In the genomic region with DNA sequence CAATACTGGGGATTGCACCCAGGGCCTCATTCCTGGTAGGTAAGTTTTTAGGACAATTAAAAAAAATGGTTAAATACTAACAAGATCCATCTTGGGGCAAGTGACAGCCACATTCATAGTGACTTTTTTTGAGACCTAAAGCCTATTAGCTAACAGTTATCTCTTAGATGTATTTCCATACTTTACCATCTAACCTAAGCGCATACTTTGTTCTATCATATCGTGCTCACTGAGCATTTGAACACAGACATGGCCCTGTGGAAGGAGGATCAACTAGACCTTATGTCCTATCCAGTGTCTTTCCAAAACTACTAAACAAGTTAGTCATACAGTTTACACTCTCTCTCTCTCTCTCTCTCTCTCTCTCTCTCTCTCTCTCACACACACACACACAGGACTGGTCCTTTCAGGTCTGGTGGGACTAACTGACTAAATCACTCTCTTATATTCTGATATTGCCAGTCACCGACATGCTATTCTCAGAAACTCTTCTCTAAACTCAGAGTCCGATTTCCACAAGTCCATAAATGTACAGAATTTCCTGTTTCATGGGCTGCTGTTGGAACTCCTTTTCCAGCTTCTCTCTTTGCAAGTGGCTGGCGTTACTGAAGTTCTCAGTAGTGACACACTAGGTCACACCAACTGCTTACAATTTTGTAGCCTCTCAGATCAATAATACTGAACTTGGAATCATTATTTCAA, we compare ENCODE assay signal across 10 mouse cellular contexts. TPM values are rescaled to one million over a fixed set of nuclear protein-coding genes. Genes with fewer than 3 reads are reported as not detected.
A peak's percentile ranks its signal among the peaks of the same experiment; 100 is the strongest.
DNase-seq lines count a peak whose midpoint lies in the region; ATAC-seq lines count a peak whose summit lies in the region.
"Had no signal": no experiment of that assay in that cellular context is flagged by ENCODE, and none has a peak within 500 bp of the region (broad histone marks: within the 10 kb centered on the region; RNA-seq: fewer than 3 reads in every experiment).

No protein-coding gene starts in this region.

- peak overlapping the region; percentile 43; the same call in 1 of the 2 replicates for H3K4me3 ChIP-seq in heart, embryonic 11.5 days (ENCODE audit: low read depth, low read length)
- peak overlapping the region; percentile 46 for H3K4me3 ChIP-seq in embryonic facial prominence, embryonic 13.5 days
- H3K4me3 ChIP-seq in limb, embryonic 12.5 days (replicated peaks) = peak overlapping the region; percentile 45

- H3K27ac ChIP-seq in heart, embryonic 11.5 days (ENCODE audit: low read depth, low read length) = peak overlapping the region; percentile 82; the same call in 1 of the 2 replicates
- H3K27ac ChIP-seq in embryonic facial prominence, embryonic 13.5 days = peak overlapping the region; percentile 88; the same call in 1 of the 2 replicates
- peak overlapping the region; percentile 94; the same call in 1 of the 2 replicates for H3K27ac ChIP-seq in limb, embryonic 12.5 days

- peak overlapping the region; percentile 70 for H3K4me2 ChIP-seq in heart, embryonic 11.5 days
- peak overlapping the region; percentile 60 for H3K4me2 ChIP-seq in embryonic facial prominence, embryonic 13.5 days
- peak overlapping the region; percentile 69 for H3K4me2 ChIP-seq in limb, embryonic 12.5 days

- no peaks in the 10 kb centered on the region for H3K9me3 ChIP-seq in heart, embryonic 11.5 days (replicated peaks; ENCODE audit: control insufficient read depth, low read length)
- no peaks in the 10 kb centered on the region for H3K9me3 ChIP-seq in embryonic facial prominence, embryonic 13.5 days
- H3K9me3 ChIP-seq in limb, embryonic 12.5 days = no peaks in the 10 kb centered on the region

- H3K4me1 ChIP-seq in heart, embryonic 11.5 days (ENCODE audit: control insufficient read depth, insufficient read depth, low read length) = peaks cover 2% of the 10 kb centered on the region
- H3K4me1 ChIP-seq in embryonic facial prominence, embryonic 13.5 days = peaks cover 19% of the 10 kb centered on the region
- peaks cover 20% of the 10 kb centered on the region for H3K4me1 ChIP-seq in limb, embryonic 12.5 days (replicated peaks)

- no peaks in the 10 kb centered on the region for H3K36me3 ChIP-seq in heart, embryonic 11.5 days (ENCODE audit: control insufficient read depth, insufficient read depth, low read length)
- H3K36me3 ChIP-seq in embryonic facial prominence, embryonic 13.5 days = no peaks in the 10 kb centered on the region
- no peaks in the 10 kb centered on the region for H3K36me3 ChIP-seq in limb, embryonic 12.5 days

- H3K9ac ChIP-seq in heart, embryonic 11.5 days (ENCODE audit: low read depth, low read length) = peak overlapping the region; percentile 52
- peak overlapping the region; percentile 69 for H3K9ac ChIP-seq in embryonic facial prominence, embryonic 13.5 days
- H3K9ac ChIP-seq in limb, embryonic 12.5 days (replicated peaks) = peak overlapping the region; percentile 75

- 53% methylated on average over 5 of the region's 5 CpGs for WGBS in heart, embryonic 11.5 days (ENCODE audit: insufficient replicate concordance)
- 43% methylated on average over 5 of the region's 5 CpGs for WGBS in embryonic facial prominence, embryonic 13.5 days
- 54% methylated on average over 5 of the region's 5 CpGs for WGBS in limb, embryonic 12.5 days

- ATAC-seq in heart, embryonic 11.5 days (replicated peaks; ENCODE audit: insufficient number of reproducible peaks, low FRiP score, low TSS enrichment) = no peak
- ATAC-seq in embryonic facial prominence, embryonic 13.5 days (ENCODE audit: insufficient number of reproducible peaks, insufficient read depth, low FRiP score, low TSS enrichment, low read depth) = no peak
- no peak for ATAC-seq in limb, embryonic 12.5 days (ENCODE audit: insufficient number of reproducible peaks, insufficient read depth, low FRiP score, low TSS enrichment, low read depth)
- ATAC-seq: inflammation-experienced regulatory T-cells, adult 6 months had no signal

- no peaks in the 10 kb centered on the region for H3K27me3 ChIP-seq in heart, embryonic 11.5 days (ENCODE audit: control insufficient read depth, insufficient read depth, low read length)
- no peaks in the 10 kb centered on the region for H3K27me3 ChIP-seq in embryonic facial prominence, embryonic 13.5 days
- no peaks in the 10 kb centered on the region for H3K27me3 ChIP-seq in limb, embryonic 12.5 days

- no peak for DNase-seq in heart, adult 9 months (ENCODE audit: low spot score in 2 of 2)
- DNase-seq in 3T3-L1 (ENCODE audit: low read depth, low spot score) = peak; percentile 49
- DNase-seq in layer of hippocampus, postnatal 36 days = no peak
- no peak for DNase-seq in T-cell, adult 2 months (ENCODE audit: low spot score)
- no peak for DNase-seq in gastrocnemius, adult 8-10 months (ENCODE audit: low spot score in 2 of 2)
- DNase-seq: cerebellum, adult 18-20 months had no signal

RNA-seq across cellular contexts. Expression of a gene that starts 1.5 kb away (rescaled TPM):
- 10.1 TPM in 1 of 2 replicates, not detected in the other for polyA plus RNA-seq in heart, embryonic 11.5 days (2014; fragmentation: Nextera tagmentation; extraction: Ambion mirVana)
- polyA plus RNA-seq in embryonic facial prominence, embryonic 13.5 days (2015; fragmentation: Nextera tagmentation; extraction: Ambion mirVana) = 5.2 and 5.4 TPM in 2 replicates
- 24.8 and 50.4 TPM in 2 replicates for polyA plus RNA-seq in limb, embryonic 12.5 days (2016; fragmentation: Nextera tagmentation; extraction: Ambion mirVana)
- total RNA-seq in layer of hippocampus, postnatal 36 days (2021) = 10 to 100 TPM; 11.4 to 25.4 TPM
- total RNA-seq in gastrocnemius, adult 8-10 months (2022) = 1 to 10 TPM in 3 of 4 experiments, not detected in 1; 3.0 to 6.5 (median 5.3) TPM

RNA-seq across cellular contexts. Expression of a gene that starts 1.8 kb away (rescaled TPM):
- polyA plus RNA-seq in heart, embryonic 11.5 days (2014; fragmentation: Nextera tagmentation; extraction: Ambion mirVana) = 2.2 and 3.9 TPM in 2 replicates
- 9.5 and 15.3 TPM in 2 replicates for polyA plus RNA-seq in embryonic facial prominence, embryonic 13.5 days (2015; fragmentation: Nextera tagmentation; extraction: Ambion mirVana)
- polyA plus RNA-seq in limb, embryonic 12.5 days (2016; fragmentation: Nextera tagmentation; extraction: Ambion mirVana) = 21.0 and 25.9 TPM in 2 replicates
- 10 to 100 TPM; 30.5 to 35.2 TPM for total RNA-seq in layer of hippocampus, postnatal 36 days (2021)
- 1 to 10 TPM in 1 of 4 experiments, under 1 TPM in 1, not detected in 2; 0.75 to 7.0 TPM for total RNA-seq in gastrocnemius, adult 8-10 months (2022)

RNA-seq across cellular contexts. Expression of a gene that starts 7.3 kb away (rescaled TPM):
- 12.1 and 15.7 TPM in 2 replicates for polyA plus RNA-seq in heart, embryonic 11.5 days (2014; fragmentation: Nextera tagmentation; extraction: Ambion mirVana)
- 26.0 and 31.3 TPM in 2 replicates for polyA plus RNA-seq in embryonic facial prominence, embryonic 13.5 days (2015; fragmentation: Nextera tagmentation; extraction: Ambion mirVana)
- 30.3 and 34.1 TPM in 2 replicates for polyA plus RNA-seq in limb, embryonic 12.5 days (2016; fragmentation: Nextera tagmentation; extraction: Ambion mirVana)
- total RNA-seq in layer of hippocampus, postnatal 36 days (2021) = 10 to 100 TPM; 72.6 to 72.8 TPM
- total RNA-seq in gastrocnemius, adult 8-10 months (2022) = 10 to 100 TPM; 28.5 to 37.8 (median 35.7) TPM

RNA-seq across cellular contexts. Expression of a gene that starts 8.9 kb away (rescaled TPM):
- 12.3 and 19.7 TPM in 2 replicates for polyA plus RNA-seq in heart, embryonic 11.5 days (2014; fragmentation: Nextera tagmentation; extraction: Ambion mirVana)
- polyA plus RNA-seq in embryonic facial prominence, embryonic 13.5 days (2015; fragmentation: Nextera tagmentation; extraction: Ambion mirVana) = 78.1 and 82.3 TPM in 2 replicates
- 119 and 120 TPM in 2 replicates for polyA plus RNA-seq in limb, embryonic 12.5 days (2016; fragmentation: Nextera tagmentation; extraction: Ambion mirVana)
- total RNA-seq in layer of hippocampus, postnatal 36 days (2021) = 10 to 100 TPM; 13.7 to 21.6 TPM
- total RNA-seq in gastrocnemius, adult 8-10 months (2022) = 1 to 10 TPM in 3 of 4 experiments, not detected in 1; 2.3 to 4.2 (median 2.6) TPM

RNA-seq across cellular contexts. Expression of a gene that starts 9.1 kb away (rescaled TPM):
- polyA plus RNA-seq in heart, embryonic 11.5 days (2014; fragmentation: Nextera tagmentation; extraction: Ambion mirVana) = 2.7 and 7.5 TPM in 2 replicates
- polyA plus RNA-seq in embryonic facial prominence, embryonic 13.5 days (2015; fragmentation: Nextera tagmentation; extraction: Ambion mirVana) = 12.2 and 14.3 TPM in 2 replicates
- 26.1 and 28.8 TPM in 2 replicates for polyA plus RNA-seq in limb, embryonic 12.5 days (2016; fragmentation: Nextera tagmentation; extraction: Ambion mirVana)
- total RNA-seq in layer of hippocampus, postnatal 36 days (2021) = 10 to 100 TPM; 12.5 to 16.9 TPM
- 1 to 10 TPM in 2 of 4 experiments, under 1 TPM in 2; 0.75 to 2.9 (median 1.3) TPM for total RNA-seq in gastrocnemius, adult 8-10 months (2022)
